ENCODE assay signal across 20 mouse cellular contexts in genomic region chr2:124660686-124661085, GRCm38 (mm10).
DNase-seq lines count a peak whose midpoint lies in the region; ATAC-seq and TF ChIP-seq lines count a peak whose summit lies in the region.
"Had no signal": no experiment of that assay in that cellular context is flagged by ENCODE, and none has a peak within 500 bp of the region (broad histone marks: within the 10 kb centered on the region; RNA-seq: fewer than 3 reads in every experiment).

No protein-coding gene starts in this region.

- in situ Hi-C loops in Patski (cut with MboI; ENCODE audit: low pct_unique_long_range_greater_than_20kb) = no loop called here

- H3K27me3 ChIP-seq in Patski = no peaks in the 10 kb centered on the region
- H3K27me3 ChIP-seq: CH12.LX; embryonic facial prominence, embryonic 13.5 days; forebrain, embryonic 13.5 days; heart, embryonic 15.5 days; hindbrain, embryonic 15.5 days; kidney, embryonic 15.5 days had no signal

- DNase-seq in heart, adult 11 months = peak; percentile 92
- no peak for DNase-seq in heart, postnatal 25 days (ENCODE audit: low spot score)
- peak; percentile 76 for DNase-seq in 3T3-L1 (ENCODE audit: low read depth, low spot score)
- peak; percentile 22 for DNase-seq in Patski (ENCODE audit: low read depth, low spot score)
- DNase-seq in B cell, adult 2 months = no peak
- no peak for DNase-seq in cerebellum, adult 11-12 months
- DNase-seq: cerebellum, adult 11 months; cerebellum, adult 9-11 months; cerebellum, postnatal 36 days; forebrain, postnatal 0 days; gastrocnemius, postnatal 14 days; heart, postnatal 14 days; kidney, adult 2 months had no signal

- CTCF ChIA-PET in Patski (lab: Charles Lee) = no interaction called here

- peak; percentile 35 for ATAC-seq in Patski
- ATAC-seq: forebrain, embryonic 13.5 days; forebrain, postnatal 0 days; intestine, embryonic 16.5 days had no signal

- POLR2A ChIA-PET in Patski (lab: Charles Lee) = no interaction called here

- intact Hi-C loops in heart, postnatal 25 days (cut with DNase I) = no loop called here

- no peak for TF ChIP-seq CTCF in Patski (IDR thresholded peaks at IDR 0.05)

Comparison
In these comparisons a context has a peak if more than half of its experiments do, and no peak if none do; other contexts are left out.
1. DNase-seq: peak in heart, adult 11 months (single experiment), 3T3-L1 (single experiment) and Patski (single experiment); none in heart, postnatal 25 days (single experiment), B cell, adult 2 months (0 of 2) and cerebellum, adult 11-12 months (single experiment).